Mouse (Mus musculus) heart, postnatal 0 days (tissue): ENCODE measurements around the gene Iqgap3. TPM values are rescaled to one million over a fixed set of nuclear protein-coding genes. Genes with fewer than 3 reads are reported as not detected.

Source experiments
- ATAC-seq: fragments of 200-750 bp; cut with Nextera tagmentation; 2 replicates; pipeline ENCODE4 v1.8.0; 2017; ENCODE audit warnings: low read depth, moderate number of reproducible peaks, moderate library complexity; ENCODE audit not compliant: insufficient read depth
- DNase-seq: peaks from one replicate; pipeline ENCODE4 v3.0.0-alpha.2; 2016; ENCODE audit warnings: low spot score
- H3K27ac ChIP-seq: fragments of 300-500 bp; sonication (generic); 2 replicates; pipeline ENCODE4 v1.5.1; 2014; ENCODE audit warnings: low read depth, mild to moderate bottlenecking
- H3K27me3 ChIP-seq: fragments of 300-500 bp; sonication (generic); 2 replicates; pipeline ENCODE4 v1.6.1; 2014; ENCODE audit warnings: low read length, mixed read lengths; ENCODE audit not compliant: control insufficient read depth, insufficient read depth
- H3K36me3 ChIP-seq: fragments of 300-500 bp; sonication (generic); replicated peaks from 2 replicates; pipeline ENCODE4 v1.6.1; 2014; ENCODE audit warnings: low read length, mixed read lengths; ENCODE audit not compliant: control insufficient read depth, insufficient read depth
- H3K4me1 ChIP-seq: fragments of 300-500 bp; sonication (generic); 2 replicates; pipeline ENCODE4 v1.6.1; 2014; ENCODE audit warnings: antibody characterized with exemption; ENCODE audit not compliant: control insufficient read depth, insufficient read depth
- H3K4me2 ChIP-seq: fragments of 300-500 bp; sonication (generic); 2 replicates; pipeline ENCODE4 v1.6.1; 2014; ENCODE audit warnings: low read depth, mild to moderate bottlenecking, low read length, moderate library complexity
- H3K4me3 ChIP-seq: fragments of 300-500 bp; sonication (generic); 2 replicates; pipeline ENCODE4 v1.5.1; 2014; ENCODE audit warnings: low read depth, low read length
- H3K9ac ChIP-seq: fragments of 300-500 bp; sonication (generic); replicated peaks from 2 replicates; pipeline ENCODE4 v1.6.1; 2014; ENCODE audit warnings: low read depth, low read length, mixed read lengths
- H3K9me3 ChIP-seq: fragments of 300-500 bp; sonication (generic); replicated peaks from 2 replicates; pipeline ENCODE4 v1.6.1; 2016; ENCODE audit warnings: low read length; ENCODE audit not compliant: control insufficient read depth
- CTCF ChIP-seq: IDR thresholded peaks from 2 replicates; pipeline ENCODE4 v1.5.1; 2016; ENCODE audit warnings: antibody characterized with exemption, control low read depth, low read depth
- EP300 ChIP-seq: IDR thresholded peaks from 2 replicates; pipeline ENCODE4 v1.6.1; 2016; ENCODE audit warnings: antibody characterized with exemption, low read depth
- WGBS: fragments of 180-500 bp; shearing (Covaris S2); extraction: QIAGEN DNeasy Blood & Tissue Kit; methylation state at CpG from one replicate; pipeline ENCODE4 v1.1.7; 2014; 5-methylcytosine and 5-hydroxymethylcytosine counted together
- polyA plus RNA-seq: library from polyadenylated mRNA; unstranded; fragments of >200 nt; fragmentation: Nextera tagmentation; extraction: Ambion mirVana; gene quantifications from 2 replicates; pipeline ENCODE4 v1.2.1, GENCODE M21; 2015
- total RNA-seq: library from RNA; depleted of rRNA; stranded (reverse); fragments of >200 nt; gene quantifications from 2 replicates; pipeline ENCODE4 v1.2.3, GENCODE M21; 2014; ENCODE audit warnings: low replicate concordance

Iqgap3 gene
- total and polyA plus RNA-seq, 2 experiments from 2014 or later: 6.8 to 35.3 TPM

- peaks cover 41% of the 10 kb centered on the region for H3K4me1 ChIP-seq
- 14% methylated on average over 25 of the region's 25 CpGs for WGBS
Observed at GRCm38 (mm10) chr3:88139243-88140177, 57.7 kb downstream of the Iqgap3 start.

GRCm38 (mm10) chr3:88140178-88140902, 58.6 kb downstream of the Iqgap3 start:
- Histone ChIP-seq H3K4me3 (peak overlapping the region; percentile 83; the same call in 1 of the 2 replicates), H3K4me1 (peaks cover 48% of the 10 kb centered on the region), H3K9me3 (no peaks in the 10 kb centered on the region), H3K4me2 (peak overlapping the region; percentile 95), H3K9ac (peak overlapping the region; percentile 84), H3K27me3 (no peaks in the 10 kb centered on the region), H3K27ac (peak overlapping the region; percentile 99), H3K36me3 (no peaks in the 10 kb centered on the region)
- WGBS: 6% methylated on average over 11 of the region's 11 CpGs
- DNase-seq (peak; percentile 78), ATAC-seq (no peak)
- TF ChIP-seq EP300 (0 out of 2 replicates have a peak, but pooled peaks have one; percentile 50), CTCF (no peak)

More at GRCm38 (mm10) chr3:88139243-88140177, 57.7 kb downstream of the Iqgap3 start:
- H3K4me2 ChIP-seq: peak overlapping the region; percentile 95
- no peaks in the 10 kb centered on the region for H3K27me3 ChIP-seq
- ATAC-seq: no peak
- peak overlapping the region; percentile 60 for H3K4me3 ChIP-seq
- peak overlapping the region; percentile 84 for H3K9ac ChIP-seq
- no peak for TF ChIP-seq EP300
- TF ChIP-seq CTCF: no peak
- no peaks in the 10 kb centered on the region for H3K9me3 ChIP-seq
- peak overlapping the region; percentile 99 for H3K27ac ChIP-seq
- no peak for DNase-seq
- H3K36me3 ChIP-seq: no peaks in the 10 kb centered on the region

GRCm38 (mm10) chr3:88140903-88141430, 59.2 kb downstream of the Iqgap3 start:
- WGBS: 21% methylated on average over 6 of the region's 6 CpGs
- Histone ChIP-seq H3K36me3 (no peaks in the 10 kb centered on the region), H3K27me3 (no peaks in the 10 kb centered on the region), H3K9me3 (no peaks in the 10 kb centered on the region), H3K27ac (peak overlapping the region; percentile 99), H3K4me2 (peak overlapping the region; percentile 95), H3K9ac (peak overlapping the region; percentile 84; the same call in 1 of the 2 replicates), H3K4me1 (peaks cover 54% of the 10 kb centered on the region), H3K4me3 (peak overlapping the region; percentile 83; the same call in 1 of the 2 replicates)
- DNase-seq: no peak
- no peak for ATAC-seq
- TF ChIP-seq EP300: no peak
- TF ChIP-seq CTCF: no peak

GRCm38 (mm10) chr3:88141439-88141786, 59.6 kb downstream of the Iqgap3 start:
- Histone ChIP-seq H3K4me2 (peak overlapping the region; percentile 95), H3K9me3 (no peaks in the 10 kb centered on the region), H3K27ac (peak overlapping the region; percentile 99), H3K27me3 (no peaks in the 10 kb centered on the region), H3K36me3 (no peaks in the 10 kb centered on the region), H3K9ac (peak overlapping the region; percentile 84; the same call in 1 of the 2 replicates), H3K4me3 (peak overlapping the region; percentile 83), H3K4me1 (peaks cover 58% of the 10 kb centered on the region)
- ATAC-seq: no peak
- no peak for DNase-seq
- 8% methylated on average over 9 of the region's 9 CpGs for WGBS
- no peak for TF ChIP-seq EP300
- TF ChIP-seq CTCF: no peak

GRCm38 (mm10) chr3:88141787-88142523, 60.2 kb downstream of the Iqgap3 start, which contains the start of gene Mef2d:
Gene Mef2d, plus strand, starts transcription at chr3:88142372.
- Histone ChIP-seq H3K27ac (peak within 1 kb of the TSS; percentile 99), H3K4me1 (peaks cover 64% of the 10 kb centered on the region), H3K9ac (peak within 1 kb of the TSS; percentile 84), H3K9me3 (no peaks in the 10 kb centered on the region), H3K4me2 (peak within 1 kb of the TSS; percentile 95), H3K36me3 (no peaks in the 10 kb centered on the region), H3K4me3 (peak within 1 kb of the TSS; percentile 83), H3K27me3 (no peaks in the 10 kb centered on the region)
- TF ChIP-seq EP300: peak; percentile 54
- TF ChIP-seq CTCF: no peak
- ATAC-seq (peak; percentile 85), DNase-seq (peak; percentile 98)
- under 1% methylated on average over 48 of the region's 52 CpGs for WGBS
